Mouse (Mus musculus) left cerebral cortex, adult 11 months (tissue): ENCODE data around the gene Serpina10.
"Not testable (repeated sequence)": the region's sequence is repeated elsewhere in the genome, so short reads cannot be mapped to it uniquely, and the experiment has no call there.

ENCODE experiments used
- DNase-seq: peaks from one replicate; pipeline ENCODE4 v3.0.0; 2022; ENCODE audit warnings: low spot score

Gene Serpina10

DNA sequence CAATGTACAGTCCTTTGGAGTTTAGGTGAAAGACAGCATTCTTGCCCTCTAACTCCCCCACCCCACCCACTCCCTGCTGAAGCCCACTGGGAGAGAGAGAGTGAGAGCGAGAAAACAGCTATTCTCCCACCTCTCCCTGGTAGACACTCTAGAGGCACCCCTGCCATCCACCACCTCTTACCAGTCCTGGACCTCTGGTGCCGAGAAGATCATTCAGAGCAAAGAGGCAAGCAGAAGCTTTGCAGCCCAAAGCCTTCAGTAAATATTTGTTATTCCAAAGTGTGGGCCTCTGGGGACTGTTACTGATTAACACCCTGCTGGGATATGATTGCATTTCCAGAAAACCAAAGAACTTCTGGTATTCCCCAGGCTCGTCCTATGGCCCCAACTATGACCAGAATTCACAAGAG lies at the start of gene Serpina10:
Serpina10 (minus strand) TSS at position 242 of the 410 bp plus-strand sequence.
- DNase-seq, result no peak

GRCm38 (mm10) chr12:103679853-103680252 lies 48.6 kb upstream of the Serpina10 start:
- DNase-seq, result not testable (repeated sequence)

DNA sequence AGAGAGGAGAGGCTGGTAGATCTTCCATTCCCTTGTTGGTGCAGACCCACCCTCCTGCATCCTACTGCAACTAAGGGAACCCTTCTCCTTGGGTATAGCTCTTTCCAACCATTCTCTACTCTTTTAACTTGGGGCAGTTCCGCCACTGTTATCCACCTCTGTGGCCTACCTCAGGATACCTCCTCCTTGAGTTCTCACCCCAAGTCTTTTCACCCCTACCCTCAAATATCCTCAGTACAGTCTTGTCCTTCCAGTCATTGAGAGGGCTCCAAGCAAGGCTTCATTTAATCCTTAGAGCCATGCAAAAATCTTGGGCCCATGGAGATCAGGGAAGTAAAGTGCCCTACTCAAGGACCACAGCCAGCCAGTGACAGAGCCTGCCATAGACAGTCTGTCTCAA lies 44.8 kb upstream of the Serpina10 start, which contains the start of gene Serpina16:
Serpina16 (minus strand) TSS at position 101 of the 400 bp plus-strand sequence.
- no peak for DNase-seq

- no peak for DNase-seq
Observed at GRCm38 (mm10) chr12:103673179-103673578, 41.9 kb upstream of the Serpina10 start.

GRCm38 (mm10) chr12:103671483-103671882 lies 40.2 kb upstream of the Serpina10 start:
- DNase-seq, result no peak

GRCm38 (mm10) chr12:103670964-103671363 lies 39.7 kb upstream of the Serpina10 start:
- DNase-seq, result no peak

DNA sequence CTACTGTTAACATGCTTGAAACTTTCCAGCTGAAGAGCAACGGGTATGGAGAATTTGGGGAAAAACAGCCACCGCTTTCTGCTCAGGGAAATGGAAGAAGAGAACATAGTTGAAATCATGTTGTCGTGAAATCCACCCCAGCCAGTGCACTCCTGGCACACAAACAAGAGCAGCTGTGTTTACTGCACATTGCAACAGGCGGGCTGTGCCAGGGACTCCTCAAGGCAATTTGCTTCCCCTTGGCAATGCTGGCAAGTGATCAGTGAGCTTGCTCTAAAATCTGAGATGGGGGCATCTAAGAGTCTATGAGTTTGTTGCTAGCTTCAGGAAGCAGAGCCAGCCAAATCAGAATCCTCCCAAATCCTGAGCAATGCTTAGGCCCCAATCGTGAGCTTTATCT lies 39.1 kb upstream of the Serpina10 start:
- no peak for DNase-seq

DNA sequence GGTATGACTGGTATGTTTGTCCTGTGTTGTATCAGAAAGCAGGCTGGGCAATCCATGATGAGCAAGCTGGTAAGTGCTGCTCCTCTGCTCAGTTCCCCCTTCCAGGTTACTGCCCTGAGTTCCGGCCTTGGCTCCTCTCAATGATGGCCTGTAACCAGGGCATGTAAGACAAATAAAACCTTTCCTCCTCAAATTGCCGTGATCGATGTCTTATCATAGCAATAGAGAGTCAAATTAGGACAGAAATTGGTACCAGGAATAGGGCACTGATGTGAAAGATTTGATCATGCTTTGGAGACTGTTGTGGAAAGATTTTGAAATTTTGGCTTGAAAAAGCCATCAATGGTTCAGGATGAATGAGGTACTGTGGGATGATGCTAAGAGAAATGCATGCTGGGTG lies 34.0 kb upstream of the Serpina10 start:
- DNase-seq, result no peak

DNA sequence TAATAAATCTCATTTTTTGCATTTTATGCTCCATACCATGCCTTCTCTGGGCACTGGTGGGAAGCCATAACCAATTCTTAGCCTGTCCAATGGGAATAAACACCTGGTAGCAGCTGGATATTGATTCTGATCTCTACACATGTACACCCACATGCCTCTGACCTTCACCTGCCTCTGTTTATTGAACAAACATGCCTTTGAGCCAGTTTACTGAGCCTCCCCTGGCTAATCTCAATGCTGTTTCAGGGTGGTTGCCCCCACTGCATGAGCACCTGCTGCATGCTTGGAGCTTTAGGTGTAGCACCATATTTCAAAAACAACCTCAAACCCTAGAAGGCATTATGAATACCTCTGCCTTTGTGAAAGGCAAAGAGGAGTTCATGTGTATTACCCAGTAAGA lies 30.8 kb upstream of the Serpina10 start:
- DNase-seq, result not testable (repeated sequence)

- DNase-seq, result no peak
Observed at GRCm38 (mm10) chr12:103660076-103660475, 28.8 kb upstream of the Serpina10 start.

GRCm38 (mm10) chr12:103659171-103659570 lies 27.9 kb upstream of the Serpina10 start:
- no peak for DNase-seq

DNA sequence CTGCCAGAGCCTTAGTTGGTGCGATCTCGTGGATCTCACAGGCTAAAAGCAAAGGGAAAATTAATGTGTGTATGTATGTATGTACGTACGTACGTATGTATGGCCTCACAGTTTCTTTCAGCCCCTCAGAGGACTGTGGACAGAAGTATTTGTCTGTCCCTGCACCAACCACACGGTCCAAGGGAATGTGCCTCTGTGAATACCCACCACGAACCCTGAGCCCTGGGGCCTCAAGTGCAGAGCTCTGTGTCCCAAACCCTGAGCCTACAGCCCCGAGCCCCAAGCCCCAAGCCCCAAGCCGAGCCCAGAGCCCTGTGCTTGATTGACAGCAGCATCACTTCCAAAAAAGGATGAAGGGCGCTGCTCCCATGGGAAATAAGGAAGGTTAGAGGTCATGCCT lies 26.7 kb upstream of the Serpina10 start:
- DNase-seq, result no peak

GRCm38 (mm10) chr12:103656848-103657626 lies 25.8 kb upstream of the Serpina10 start, which contains the start of gene Serpina6:
Gene Serpina6 (minus strand): TSS chr12:103657212.
- no peak for DNase-seq

- DNase-seq, result no peak
Observed at GRCm38 (mm10) chr12:103655123-103656044, 24.1 kb upstream of the Serpina10 start.

GRCm38 (mm10) chr12:103653836-103654235 lies 22.6 kb upstream of the Serpina10 start:
- no peak for DNase-seq

DNA sequence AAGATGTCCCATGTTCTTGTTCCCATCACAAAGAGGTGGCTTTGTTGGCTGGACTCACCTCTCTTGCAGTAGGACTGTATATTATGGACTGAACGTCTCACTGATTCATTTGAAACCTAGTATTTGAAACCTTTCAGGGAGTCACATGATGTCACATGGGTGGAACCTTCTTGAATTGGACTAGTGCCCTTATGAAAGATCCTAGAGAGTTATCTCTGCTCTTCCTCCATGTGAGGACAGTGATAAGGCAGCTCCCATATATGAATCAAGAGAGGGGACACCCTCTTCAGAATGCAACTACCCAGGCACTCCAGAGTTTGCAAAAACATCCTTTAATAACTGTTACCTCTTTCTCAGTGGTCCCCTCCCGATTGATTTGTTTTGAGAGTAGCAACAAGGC lies 15.1 kb upstream of the Serpina10 start:
- no peak for DNase-seq

- no peak for DNase-seq
Observed at GRCm38 (mm10) chr12:103644601-103645000, 13.4 kb upstream of the Serpina10 start.

DNA sequence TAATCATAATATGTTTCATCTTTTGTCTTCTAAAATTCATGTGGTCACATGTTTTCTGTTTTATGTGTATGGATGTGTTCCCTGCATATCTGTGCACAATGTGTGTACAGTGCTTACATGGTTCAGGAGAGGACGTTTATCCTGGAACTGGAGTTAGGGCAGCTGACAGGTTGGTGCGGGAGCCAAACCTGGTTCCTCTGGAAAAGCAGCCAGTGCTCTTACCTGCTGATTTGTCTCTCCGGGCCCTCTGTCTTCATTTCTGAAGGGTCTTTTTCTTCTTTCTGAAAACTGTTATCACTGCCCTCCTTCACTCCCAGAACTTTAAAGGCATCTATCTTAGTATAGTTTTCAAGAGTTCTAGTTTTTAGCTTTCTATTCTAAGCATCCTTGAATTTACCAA lies 12.6 kb upstream of the Serpina10 start:
- no peak for DNase-seq

GRCm38 (mm10) chr12:103643336-103643735 lies 12.1 kb upstream of the Serpina10 start:
- peak; percentile 55 for DNase-seq

DNA sequence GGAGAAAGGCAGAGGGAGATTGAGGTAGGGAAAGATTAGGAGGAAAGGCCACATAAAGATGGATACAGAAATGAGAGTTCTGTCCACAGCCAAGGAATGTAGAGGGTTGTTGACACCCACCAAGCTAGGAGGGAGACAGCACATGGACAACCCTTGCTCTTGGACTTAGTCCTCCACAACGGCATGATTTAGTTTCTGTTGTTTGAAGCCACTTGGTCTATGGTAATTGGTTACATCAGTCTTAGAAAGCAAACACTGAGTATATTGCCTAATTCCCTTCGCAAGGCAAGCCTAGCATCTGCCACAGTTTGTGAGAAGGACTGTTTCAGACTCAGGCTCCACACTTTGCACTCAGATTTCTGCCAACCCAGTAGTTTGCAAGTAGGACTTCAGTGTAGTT lies 4.6 kb upstream of the Serpina10 start:
- DNase-seq, result no peak

- no peak for DNase-seq
Observed at GRCm38 (mm10) chr12:103634430-103634829, 3.2 kb upstream of the Serpina10 start.

GRCm38 (mm10) chr12:103616860-103617261 lies 14.4 kb downstream of the Serpina10 start:
- no peak for DNase-seq

- DNase-seq, result no peak
Observed at GRCm38 (mm10) chr12:103615734-103616133, 15.5 kb downstream of the Serpina10 start.
